Mouse (Mus musculus) spleen, adult 2 months (tissue): ENCODE results near the gene Zfp804b.

Experiments
- CTCF ChIP-seq: fragments of 200-500 bp; IDR thresholded peaks from 2 replicates; pipeline ENCODE4 v1.5.1; 2011; ENCODE audit warnings: mild to moderate bottlenecking, inconsistent platforms; ENCODE audit not compliant: insufficient read depth, insufficient read length, insufficient replicate concordance; ENCODE audit errors: extremely low read depth
- POLR2A ChIP-seq: fragments of 200-500 bp; IDR thresholded peaks from 2 replicates; pipeline ENCODE4 v1.6.1; 2011; ENCODE audit warnings: low read depth, low read length, inconsistent platforms

GRCm38 (mm10) chr5:7303819-7304218, 40.7 kb downstream of the Zfp804b start, which contains the start of gene Tex47:
- TF ChIP-seq CTCF, result no peak
- no peak for TF ChIP-seq POLR2A
